Mouse (Mus musculus) intestine, postnatal 0 days (tissue): ENCODE measurements around the gene Ankrd52. TPM values are rescaled to one million over a fixed set of nuclear protein-coding genes. Genes with fewer than 3 reads are reported as not detected.

Experiments used
- ATAC-seq: fragments of 200-750 bp; cut with Nextera tagmentation; 2 replicates; pipeline ENCODE4 v1.8.0; 2017; ENCODE audit warnings: mild to moderate bottlenecking, moderate TSS enrichment, moderate library complexity
- H3K27ac ChIP-seq: fragments of 300-500 bp; sonication (generic); 2 replicates; pipeline ENCODE4 v1.5.1; 2014; ENCODE audit warnings: mild to moderate bottlenecking, low read depth, low read length, moderate library complexity
- H3K27me3 ChIP-seq: fragments of 300-500 bp; sonication (generic); replicated peaks from 2 replicates; pipeline ENCODE4 v1.6.1; 2014; ENCODE audit warnings: low read length, mixed read lengths; ENCODE audit not compliant: control insufficient read depth, insufficient read depth
- H3K36me3 ChIP-seq: fragments of 300-500 bp; sonication (generic); 2 replicates; pipeline ENCODE4 v1.6.1; 2014; ENCODE audit warnings: mild to moderate bottlenecking, moderate library complexity; ENCODE audit not compliant: control insufficient read depth, insufficient read depth
- H3K4me1 ChIP-seq: fragments of 300-500 bp; sonication (generic); replicated peaks from 2 replicates; pipeline ENCODE4 v1.6.1; 2014; ENCODE audit warnings: antibody characterized with exemption, low read length, mixed read lengths; ENCODE audit not compliant: control insufficient read depth, insufficient read depth
- H3K4me2 ChIP-seq: fragments of 300-500 bp; sonication (generic); replicated peaks from 2 replicates; pipeline ENCODE4 v1.6.1; 2014; ENCODE audit warnings: low read depth, mild to moderate bottlenecking, moderate library complexity
- H3K4me3 ChIP-seq: fragments of 300-500 bp; sonication (generic); 2 replicates; pipeline ENCODE4 v1.5.1; 2014; ENCODE audit warnings: low read depth, low read length
- H3K9ac ChIP-seq: fragments of 300-500 bp; sonication (generic); 2 replicates; pipeline ENCODE4 v1.6.1; 2014; ENCODE audit warnings: mild to moderate bottlenecking, low read depth, low read length
- H3K9me3 ChIP-seq: fragments of 300-500 bp; sonication (generic); 2 replicates; pipeline ENCODE4 v1.6.1; 2016; ENCODE audit warnings: mixed run types; ENCODE audit not compliant: control insufficient read depth
- CTCF ChIP-seq: sonication (generic); IDR thresholded peaks from 2 replicates; pipeline ENCODE4 v1.5.1; 2016; ENCODE audit warnings: low read depth, mild to moderate bottlenecking, control low read depth, antibody characterized with exemption, moderate library complexity
- WGBS: fragments of 180-500 bp; shearing (Covaris S2); extraction: QIAGEN DNeasy Blood & Tissue Kit; methylation state at CpG from one replicate; pipeline ENCODE4 v1.1.7; 2014; 5-methylcytosine and 5-hydroxymethylcytosine counted together
- polyA plus RNA-seq: library from polyadenylated mRNA; unstranded; fragments of >200 nt; fragmentation: Nextera tagmentation; extraction: Ambion mirVana; gene quantifications from 2 replicates; pipeline ENCODE4 v1.2.1, GENCODE M21; 2015

The Ankrd52 gene
- polyA plus RNA-seq, 1 experiment from 2014 or later: 4.0 TPM

- WGBS: 85% methylated on average over 17 of the region's 17 CpGs
- H3K9me3 ChIP-seq: no peaks in the 10 kb centered on the region
- H3K27ac ChIP-seq: peak overlapping the region; percentile 3; the same call in 1 of the 2 replicates
- H3K9ac ChIP-seq: no peak overlapping the region
- ATAC-seq: no peak
- no peak overlapping the region for H3K4me2 ChIP-seq
- no peaks in the 10 kb centered on the region for H3K27me3 ChIP-seq
- H3K4me3 ChIP-seq: no peak overlapping the region
- peaks cover 78% of the 10 kb centered on the region for H3K36me3 ChIP-seq
- H3K4me1 ChIP-seq: no peaks in the 10 kb centered on the region
- no peak for TF ChIP-seq CTCF
Measured at GRCm38 (mm10) chr10:128435186-128435823, 58.4 kb downstream of the Ankrd52 start.

GRCm38 (mm10) chr10:128435873-128436272 is 59.0 kb downstream of the Ankrd52 start:
- H3K4me3 ChIP-seq: no peak overlapping the region
- no peak overlapping the region for H3K4me2 ChIP-seq
- peaks cover 78% of the 10 kb centered on the region for H3K36me3 ChIP-seq
- H3K27me3 ChIP-seq: no peaks in the 10 kb centered on the region
- H3K4me1 ChIP-seq: no peaks in the 10 kb centered on the region
- WGBS: 85% methylated on average over 5 of the region's 5 CpGs
- no peak for TF ChIP-seq CTCF
- H3K9me3 ChIP-seq: no peaks in the 10 kb centered on the region
- no peak overlapping the region for H3K9ac ChIP-seq
- peak overlapping the region; percentile 3; the same call in 1 of the 2 replicates for H3K27ac ChIP-seq
- ATAC-seq: no peak

GRCm38 (mm10) chr10:128436376-128436775 is 59.5 kb downstream of the Ankrd52 start:
- H3K9me3 ChIP-seq: no peaks in the 10 kb centered on the region
- no peak for TF ChIP-seq CTCF
- H3K27ac ChIP-seq: no peak overlapping the region
- H3K27me3 ChIP-seq: no peaks in the 10 kb centered on the region
- H3K4me3 ChIP-seq: no peak overlapping the region
- H3K36me3 ChIP-seq: peaks cover 78% of the 10 kb centered on the region
- H3K4me1 ChIP-seq: no peaks in the 10 kb centered on the region
- no peak overlapping the region for H3K9ac ChIP-seq
- ATAC-seq: no peak
- 92% methylated on average over 8 of the region's 8 CpGs for WGBS
- H3K4me2 ChIP-seq: no peak overlapping the region

- no peak for ATAC-seq
- Histone ChIP-seq H3K9me3 (no peaks in the 10 kb centered on the region), H3K36me3 (peaks cover 70% of the 10 kb centered on the region), H3K27ac (0 out of 2 replicates have a peak overlapping the region, but pooled peaks have one; percentile 41), H3K4me1 (no peaks in the 10 kb centered on the region), H3K9ac (no peak overlapping the region), H3K4me2 (no peak overlapping the region), H3K27me3 (no peaks in the 10 kb centered on the region), H3K4me3 (no peak overlapping the region)
- WGBS: 71% methylated on average over 10 of the region's 10 CpGs
- TF ChIP-seq CTCF: no peak
Measured at GRCm38 (mm10) chr10:128438675-128439279, 61.9 kb downstream of the Ankrd52 start.

- Histone ChIP-seq H3K4me3 (no peak overlapping the region), H3K4me2 (no peak overlapping the region), H3K36me3 (peaks cover 58% of the 10 kb centered on the region), H3K9ac (no peak overlapping the region), H3K27ac (no peak overlapping the region), H3K27me3 (no peaks in the 10 kb centered on the region), H3K9me3 (no peaks in the 10 kb centered on the region), H3K4me1 (no peaks in the 10 kb centered on the region)
- peak; percentile 82 for TF ChIP-seq CTCF
- 54% methylated on average over 10 of the region's 10 CpGs for WGBS
- ATAC-seq: no peak
Measured at GRCm38 (mm10) chr10:128440407-128440806, 63.5 kb downstream of the Ankrd52 start.

GRCm38 (mm10) chr10:128441324-128442119 is 64.6 kb downstream of the Ankrd52 start:
- Histone ChIP-seq H3K4me1 (no peaks in the 10 kb centered on the region), H3K4me3 (no peak overlapping the region), H3K4me2 (no peak overlapping the region), H3K27ac (no peak overlapping the region), H3K36me3 (peaks cover 47% of the 10 kb centered on the region), H3K9ac (no peak overlapping the region), H3K27me3 (no peaks in the 10 kb centered on the region), H3K9me3 (no peaks in the 10 kb centered on the region)
- 89% methylated on average over 10 of the region's 10 CpGs for WGBS
- ATAC-seq: no peak
- no peak for TF ChIP-seq CTCF
